Mouse (Mus musculus) thymus, adult 18-20 months (tissue): ENCODE results near the gene Npas3.
"Not testable (repeated sequence)": the region's sequence is repeated elsewhere in the genome, so short reads cannot be mapped to it uniquely, and the experiment has no call there.

Experiments
- DNase-seq, 2 experiments: peaks; one replicate each; pipeline ENCODE4 v3.0.0; 2022; ENCODE audit warnings: mixed read lengths in 2 of 2

Npas3 gene

GRCm38 (mm10) chr12:53248101-53248727 is at the start of gene Npas3:
Npas3 (plus strand) TSS chr12:53248677.
- DNase-seq: no peak

GRCm38 (mm10) chr12:53217141-53217540 is 31.3 kb upstream of the Npas3 start:
- no peak for DNase-seq

- no peak for DNase-seq
These were observed 25.7 kb upstream of the Npas3 start for GRCm38 (mm10) chr12:53222742-53223141.

GRCm38 (mm10) chr12:53227356-53227755 is 21.1 kb upstream of the Npas3 start:
- DNase-seq: no peak

GRCm38 (mm10) chr12:53229419-53229818 is 19.1 kb upstream of the Npas3 start:
- DNase-seq: no peak

GRCm38 (mm10) chr12:53246181-53246580 is 2.3 kb upstream of the Npas3 start:
- no peak for DNase-seq

- DNase-seq: no peak
These were observed 1.6 kb upstream of the Npas3 start for GRCm38 (mm10) chr12:53246581-53247490.

GRCm38 (mm10) chr12:53247491-53248035 is 914 bp upstream of the Npas3 start:
- DNase-seq: no peak

GRCm38 (mm10) chr12:53248796-53249195 is 319 bp downstream of the Npas3 start:
- no peak for DNase-seq

GRCm38 (mm10) chr12:53251701-53252181 is 3.3 kb downstream of the Npas3 start:
- no peak for DNase-seq

GRCm38 (mm10) chr12:53252213-53252571 is 3.7 kb downstream of the Npas3 start:
- DNase-seq: no peak

GRCm38 (mm10) chr12:53252572-53253422 is 4.3 kb downstream of the Npas3 start:
- no peak for DNase-seq

GRCm38 (mm10) chr12:53253461-53254159 is 5.1 kb downstream of the Npas3 start:
- DNase-seq: no peak

GRCm38 (mm10) chr12:53254160-53254480 is 5.6 kb downstream of the Npas3 start:
- DNase-seq: no peak

GRCm38 (mm10) chr12:53274502-53274901 is 26.0 kb downstream of the Npas3 start:
- DNase-seq: not testable (repeated sequence)

- DNase-seq: no peak
These were observed 28.9 kb downstream of the Npas3 start for GRCm38 (mm10) chr12:53277393-53277792.

GRCm38 (mm10) chr12:53290341-53290740 is 41.9 kb downstream of the Npas3 start:
- DNase-seq: no peak

- no peak for DNase-seq
These were observed 42.4 kb downstream of the Npas3 start for GRCm38 (mm10) chr12:53290846-53291245.

GRCm38 (mm10) chr12:53292010-53292409 is 43.5 kb downstream of the Npas3 start:
- no peak for DNase-seq

GRCm38 (mm10) chr12:53292508-53293300 is 44.2 kb downstream of the Npas3 start:
- no peak for DNase-seq

GRCm38 (mm10) chr12:53294011-53294410 is 45.5 kb downstream of the Npas3 start:
- DNase-seq: no peak
